Mouse (Mus musculus) left cerebral cortex, adult 9 months (tissue): ENCODE measurements around the gene Slc22a17.
"Not testable (repeated sequence)": the region's sequence is repeated elsewhere in the genome, so short reads cannot be mapped to it uniquely, and the experiment has no call there.

Experiments used
- DNase-seq, 2 experiments: peaks; one replicate each; pipeline ENCODE4 v3.0.0; 2022; ENCODE audit warnings: low spot score in 2 of 2

The Slc22a17 gene

GRCm38 (mm10) chr14:54912886-54913285, at the start of gene Slc22a17:
Slc22a17 (minus strand) TSS chr14:54913132.
- peak in 1 of 2 experiments; percentile 82 for DNase-seq

GRCm38 (mm10) chr14:54962714-54963113, 49.8 kb upstream of the Slc22a17 start:
- DNase-seq = no peak

- DNase-seq = no peak
These were observed 48.6 kb upstream of the Slc22a17 start for GRCm38 (mm10) chr14:54961487-54961886.

- DNase-seq = peak in 1 of 2 experiments; percentile 14
These were observed 47.8 kb upstream of the Slc22a17 start for GRCm38 (mm10) chr14:54960769-54961168.

- DNase-seq = not testable (repeated sequence)
These were observed 47.1 kb upstream of the Slc22a17 start for GRCm38 (mm10) chr14:54959853-54960613.

- no peak for DNase-seq
These were observed 46.3 kb upstream of the Slc22a17 start for GRCm38 (mm10) chr14:54959197-54959596.

GRCm38 (mm10) chr14:54958503-54958902, 45.6 kb upstream of the Slc22a17 start:
- DNase-seq = no peak

GRCm38 (mm10) chr14:54956533-54956932, 43.6 kb upstream of the Slc22a17 start:
- no peak for DNase-seq

- DNase-seq = no peak
These were observed 42.5 kb upstream of the Slc22a17 start for GRCm38 (mm10) chr14:54955481-54955880.

- DNase-seq = no peak
These were observed 41.5 kb upstream of the Slc22a17 start for GRCm38 (mm10) chr14:54954474-54954873.

GRCm38 (mm10) chr14:54953664-54954206, 40.8 kb upstream of the Slc22a17 start:
- DNase-seq = no peak

GRCm38 (mm10) chr14:54951587-54951986, 38.7 kb upstream of the Slc22a17 start:
- no peak for DNase-seq

GRCm38 (mm10) chr14:54950493-54950892, 37.6 kb upstream of the Slc22a17 start:
- DNase-seq = no peak

GRCm38 (mm10) chr14:54948781-54949180, 35.8 kb upstream of the Slc22a17 start:
- DNase-seq = no peak

- DNase-seq = not testable (repeated sequence)
These were observed 34.1 kb upstream of the Slc22a17 start for GRCm38 (mm10) chr14:54947008-54947407.

- no peak for DNase-seq
These were observed 33.2 kb upstream of the Slc22a17 start for GRCm38 (mm10) chr14:54945975-54946704.

- DNase-seq = no peak
These were observed 32.0 kb upstream of the Slc22a17 start for GRCm38 (mm10) chr14:54944939-54945338.

GRCm38 (mm10) chr14:54943971-54944370, 31.0 kb upstream of the Slc22a17 start:
- no peak for DNase-seq

GRCm38 (mm10) chr14:54942479-54942878, 29.5 kb upstream of the Slc22a17 start:
- no peak for DNase-seq

- DNase-seq = no peak
These were observed 28.4 kb upstream of the Slc22a17 start for GRCm38 (mm10) chr14:54941024-54941978.

GRCm38 (mm10) chr14:54940176-54940530, 27.2 kb upstream of the Slc22a17 start:
- DNase-seq = no peak
